Comparison of ENCODE assay signal across 10 mouse cellular contexts in the genomic region with DNA sequence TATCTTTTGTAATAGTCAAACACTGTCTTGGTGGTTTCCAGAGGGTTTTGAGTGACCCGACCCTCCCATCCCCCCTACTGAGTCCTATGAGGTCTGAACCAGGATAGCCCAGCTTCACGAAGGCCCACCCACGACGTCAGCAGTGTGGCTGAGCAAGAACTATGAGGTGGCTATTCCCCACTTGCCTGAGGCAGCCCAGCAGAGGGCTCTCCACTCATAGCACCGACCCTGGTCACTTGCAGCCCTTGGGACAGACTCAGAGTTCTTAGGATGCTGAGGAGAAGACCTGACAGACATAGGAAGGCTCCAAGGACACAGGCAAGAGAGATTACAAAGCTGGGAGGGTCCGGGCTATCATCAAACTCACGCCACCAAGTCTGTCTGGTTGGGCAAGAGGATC. TPM values are rescaled to one million over a fixed set of nuclear protein-coding genes. Genes with fewer than 3 reads are reported as not detected.
DNase-seq lines count a peak whose midpoint lies in the region; ATAC-seq and TF ChIP-seq lines count a peak whose summit lies in the region.
"Had no signal": no experiment of that assay in that cellular context is flagged by ENCODE, and none has a peak within 500 bp of the region (broad histone marks: within the 10 kb centered on the region; RNA-seq: fewer than 3 reads in every experiment).

No protein-coding gene starts in this region.

- no peaks in the 10 kb centered on the region for H3K9me3 ChIP-seq in kidney, embryonic 15.5 days (replicated peaks)
- H3K9me3 ChIP-seq in MEL (replicated peaks; ENCODE audit: insufficient read depth, low read length) = no peaks in the 10 kb centered on the region
- H3K9me3 ChIP-seq in hindbrain, postnatal 0 days (ENCODE audit: low read length) = no peaks in the 10 kb centered on the region

- WGBS in kidney, embryonic 15.5 days = 39% methylated on average over 7 of the region's 7 CpGs
- 37% methylated on average over 7 of the region's 7 CpGs for WGBS in hindbrain, postnatal 0 days

- no peaks in the 10 kb centered on the region for H3K36me3 ChIP-seq in kidney, embryonic 15.5 days
- H3K36me3 ChIP-seq in MEL (ENCODE audit: control insufficient read depth in 1 of 2, insufficient read depth in 2 of 2, low read length in 2 of 2) = peaks cover 0 to 23% of the 10 kb centered on the region in 2 experiments; a peak in 2 of 4 replicates
- H3K36me3 ChIP-seq in hindbrain, postnatal 0 days (ENCODE audit: insufficient read depth, low read length) = no peaks in the 10 kb centered on the region

- peaks cover 46% of the 10 kb centered on the region for H3K4me1 ChIP-seq in kidney, embryonic 15.5 days
- H3K4me1 ChIP-seq in MEL (ENCODE audit: control insufficient read depth in 1 of 2, insufficient read depth in 2 of 2, low read length in 2 of 2) = peaks cover 0 to 6% of the 10 kb centered on the region in 2 experiments; a peak in 1 of 4 replicates
- peaks cover 27% of the 10 kb centered on the region for H3K4me1 ChIP-seq in hindbrain, postnatal 0 days (ENCODE audit: insufficient read depth, low read length)

- no peak for TF ChIP-seq EP300 in MEL (IDR thresholded peaks at IDR 0.05; ENCODE audit: low read depth in 1 of 2, low read length in 2 of 2)

- TF ChIP-seq RAD21 in MEL (IDR thresholded peaks at IDR 0.05; ENCODE audit: low read depth, low read length) = peak; percentile 8

- TF ChIP-seq POLR2A in MEL (IDR thresholded peaks at IDR 0.05; ENCODE audit: control insufficient read depth in 1 of 2, insufficient read depth in 1 of 2, low read depth in 1 of 2, low read length in 2 of 2, poor library complexity in 1 of 2) = no peak

- DNase-seq in cerebellum, adult 11-12 months = peak; percentile 61
- no peak for DNase-seq in cerebellum, postnatal 4 days (ENCODE audit: low spot score in 2 of 2)
- no peak for DNase-seq in kidney, postnatal 14 days
- no peak for DNase-seq in MEL (ENCODE audit: low read depth, low spot score)
- DNase-seq in hindbrain, postnatal 0 days (ENCODE audit: low spot score) = peak; percentile 41
- no peak for DNase-seq in embryo, embryonic 9.5 days (ENCODE audit: extremely low spot score)
- DNase-seq in ovary, postnatal 10 days (ENCODE audit: low spot score) = no peak

- peaks cover 90% of the 10 kb centered on the region for H3K79me2 ChIP-seq in MEL (ENCODE audit: control insufficient read depth, insufficient read depth, low read length, poor library complexity)

- no peak overlapping the region for H3K27ac ChIP-seq in kidney, embryonic 15.5 days
- no peak overlapping the region for H3K27ac ChIP-seq in MEL (ENCODE audit: control insufficient read depth, low read depth, low read length)
- H3K27ac ChIP-seq in hindbrain, postnatal 0 days = no peak overlapping the region

- H3K9ac ChIP-seq in kidney, embryonic 15.5 days = no peak overlapping the region
- H3K9ac ChIP-seq in MEL (ENCODE audit: control insufficient read depth, low read depth, low read length, poor library complexity, severe bottlenecking) = no peak overlapping the region
- H3K9ac ChIP-seq in hindbrain, postnatal 0 days (replicated peaks; ENCODE audit: low read length) = no peak overlapping the region

- ATAC-seq in kidney, embryonic 15.5 days (replicated peaks; ENCODE audit: low FRiP score) = no peak
- ATAC-seq in hindbrain, postnatal 0 days = no peak

- peaks cover 99% of the 10 kb centered on the region for H3K27me3 ChIP-seq in kidney, embryonic 15.5 days
- H3K27me3 ChIP-seq in MEL (ENCODE audit: control insufficient read depth in 1 of 2, insufficient read depth in 2 of 2, low read length in 2 of 2) = no peaks in the 10 kb centered on the region
- H3K27me3 ChIP-seq in hindbrain, postnatal 0 days (ENCODE audit: insufficient read depth, low read length) = no peaks in the 10 kb centered on the region

- peak in 2 of 3 experiments; percentile 12 to 24; a peak in 1 of 6 replicates for TF ChIP-seq CTCF in MEL (IDR thresholded peaks at IDR 0.05 in 2 of 3, conservative IDR thresholded peaks at IDR 0.05 in 1 of 3; ENCODE audit: control insufficient read depth in 1 of 3, insufficient read depth in 1 of 3, low read depth in 2 of 3, low read length in 3 of 3, poor library complexity in 1 of 3, severe bottlenecking in 1 of 3)
- TF ChIP-seq CTCF in hindbrain, postnatal 0 days (IDR thresholded peaks at IDR 0.05; ENCODE audit: low read depth) = peak; percentile 50

- 0 out of 2 replicates have a peak overlapping the region, but pooled peaks have one; percentile 3 for H3K4me2 ChIP-seq in kidney, embryonic 15.5 days
- peak overlapping the region; percentile 86 for H3K4me2 ChIP-seq in hindbrain, postnatal 0 days (ENCODE audit: low read depth, low read length)

- H3K4me3 ChIP-seq in kidney, embryonic 15.5 days (replicated peaks) = no peak overlapping the region
- H3K4me3 ChIP-seq in MEL (ENCODE audit: control insufficient read depth in 1 of 2, insufficient read depth in 1 of 2, low read depth in 2 of 2, low read length in 2 of 2) = no peak overlapping the region
- 0 out of 2 replicates have a peak overlapping the region, but pooled peaks have one; percentile 76 for H3K4me3 ChIP-seq in hindbrain, postnatal 0 days (ENCODE audit: low read length)

TF ChIP-seq in MEL, 35 proteins besides CTCF, POLR2A, EP300 and RAD21:
- TF ChIP-seq MAX (IDR thresholded peaks at IDR 0.05; ENCODE audit: low read length) (no peak), MXI1 (IDR thresholded peaks at IDR 0.05; ENCODE audit: low read depth, low read length) (no peak), NRF1 (IDR thresholded peaks at IDR 0.05; ENCODE audit: insufficient read depth, low read depth, low read length, poor library complexity, severe bottlenecking) (no peak), ZKSCAN1 (IDR thresholded peaks at IDR 0.05; ENCODE audit: low read depth, low read length) (no peak), KAT2A (conservative IDR thresholded peaks at IDR 0.05; ENCODE audit: low read depth, low read length) (no peak), GABPA (IDR thresholded peaks at IDR 0.05; ENCODE audit: low read depth, low read length) (no peak)

RNA-seq across cellular contexts. Expression of a gene that starts 23.9 kb away (rescaled TPM):
- polyA plus RNA-seq in kidney, embryonic 15.5 days (2015; fragmentation: Nextera tagmentation; extraction: Ambion mirVana) = 3.5 and 3.6 TPM in 2 replicates
- 10.5 and 11.1 TPM in 2 replicates for total RNA-seq in MEL (2012; rRNA removed)
- polyA plus RNA-seq in MEL (2012; ENCODE audit: insufficient read depth in 1 of 2, insufficient read length in 2 of 2, low read depth in 1 of 2, low replicate concordance in 2 of 2, missing spikeins in 1 of 2) = 100 to 1,000 TPM in 1 of 2 experiments, not detected in 1; 102 TPM
- 9.2 and 10.0 TPM in 2 replicates for total RNA-seq in hindbrain, postnatal 0 days (2014; rRNA removed)
- polyA plus RNA-seq in hindbrain, postnatal 0 days (2015; fragmentation: Nextera tagmentation; extraction: Ambion mirVana) = 12.4 and 12.6 TPM in 2 replicates

RNA-seq across cellular contexts. Expression of a gene that starts 52.5 kb away (rescaled TPM):
- 0.18 TPM in 1 of 2 replicates, not detected in the other for polyA plus RNA-seq in kidney, embryonic 15.5 days (2015; fragmentation: Nextera tagmentation; extraction: Ambion mirVana)
- total RNA-seq in MEL (2012; rRNA removed) = not detected in 2 replicates
- under 1 TPM in 1 of 2 experiments, not detected in 1; 0.15 TPM for polyA plus RNA-seq in MEL (2012; ENCODE audit: insufficient read depth in 1 of 2, insufficient read length in 2 of 2, low read depth in 1 of 2, low replicate concordance in 2 of 2, missing spikeins in 1 of 2)
- not detected in 2 replicates for total RNA-seq in hindbrain, postnatal 0 days (2014; rRNA removed)
- polyA plus RNA-seq in hindbrain, postnatal 0 days (2015; fragmentation: Nextera tagmentation; extraction: Ambion mirVana) = not detected in 2 replicates
- total RNA-seq: layer of hippocampus, postnatal 10 days had no signal
- polyA plus RNA-seq: liver, embryonic 16.5 days had no signal

Comparison
In these comparisons a context has a peak if more than half of its experiments do, and no peak if none do; other contexts are left out.
1. DNase-seq: peak in cerebellum, adult 11-12 months (single experiment) and hindbrain, postnatal 0 days (single experiment); none in cerebellum, postnatal 4 days (0 of 2), kidney, postnatal 14 days (single experiment), MEL (single experiment), embryo, embryonic 9.5 days (single experiment) and ovary, postnatal 10 days (single experiment).